Mouse (Mus musculus) hindbrain, postnatal 0 days (tissue): ENCODE data around the gene Hnrnpu. TPM values are rescaled to one million over a fixed set of nuclear protein-coding genes. Genes with fewer than 3 reads are reported as not detected.

Source experiments
- ATAC-seq: fragments of 200-750 bp; cut with Nextera tagmentation; 2 replicates; pipeline ENCODE4 v1.8.0; 2017; ENCODE audit warnings: mild to moderate bottlenecking, moderate TSS enrichment, moderate library complexity
- DNase-seq: peaks from one replicate; pipeline ENCODE4 v3.0.0-alpha.2; 2015; ENCODE audit warnings: low spot score
- H3K27ac ChIP-seq: fragments of 300-500 bp; sonication (generic); 2 replicates; pipeline ENCODE4 v1.5.1; 2014; ENCODE audit warnings: mild to moderate bottlenecking
- H3K27me3 ChIP-seq: fragments of 300-500 bp; sonication (generic); 2 replicates; pipeline ENCODE4 v1.6.1; 2014; ENCODE audit warnings: low read length, mixed read lengths; ENCODE audit not compliant: insufficient read depth
- H3K36me3 ChIP-seq: fragments of 300-500 bp; sonication (generic); 2 replicates; pipeline ENCODE4 v1.6.1; 2014; ENCODE audit warnings: low read length, mixed read lengths; ENCODE audit not compliant: insufficient read depth
- H3K4me1 ChIP-seq: fragments of 300-500 bp; sonication (generic); 2 replicates; pipeline ENCODE4 v1.6.1; 2014; ENCODE audit warnings: antibody characterized with exemption, low read length, mixed read lengths; ENCODE audit not compliant: insufficient read depth
- H3K4me2 ChIP-seq: fragments of 300-500 bp; sonication (generic); 2 replicates; pipeline ENCODE4 v1.6.1; 2014; ENCODE audit warnings: low read depth, mild to moderate bottlenecking, low read length, moderate library complexity, mixed read lengths
- H3K4me3 ChIP-seq: fragments of 300-500 bp; sonication (generic); 2 replicates; pipeline ENCODE4 v1.5.1; 2014; ENCODE audit warnings: low read length
- H3K9ac ChIP-seq: fragments of 300-500 bp; sonication (generic); replicated peaks from 2 replicates; pipeline ENCODE4 v1.6.1; 2014; ENCODE audit warnings: mild to moderate bottlenecking, low read length, moderate library complexity, mixed read lengths
- H3K9me3 ChIP-seq: fragments of 300-500 bp; sonication (generic); 2 replicates; pipeline ENCODE4 v1.6.1; 2016; ENCODE audit warnings: low read length, mixed read lengths
- CTCF ChIP-seq: IDR thresholded peaks from 2 replicates; pipeline ENCODE4 v1.5.1; 2016; ENCODE audit warnings: antibody characterized with exemption, control low read depth, low read depth
- WGBS: fragments of 180-500 bp; shearing (Covaris S2); extraction: QIAGEN DNeasy Blood & Tissue Kit; methylation state at CpG from one replicate; pipeline ENCODE4 v1.1.7; 2014; 5-methylcytosine and 5-hydroxymethylcytosine counted together
- polyA plus RNA-seq: library from polyadenylated mRNA; unstranded; fragments of >200 nt; fragmentation: Nextera tagmentation; extraction: Ambion mirVana; gene quantifications from 2 replicates; pipeline ENCODE4 v1.2.1, GENCODE M21; 2015
- total RNA-seq: library from RNA; depleted of rRNA; stranded (reverse); fragments of >200 nt; gene quantifications from 2 replicates; pipeline ENCODE4 v1.2.3, GENCODE M21; 2014

Gene Hnrnpu
- total and polyA plus RNA-seq, 2 experiments from 2014 or later, result 113 to 185 TPM

GRCm38 (mm10) chr1:178342063-178342462, 4.5 kb upstream of the Hnrnpu start:
- H3K4me2 ChIP-seq, result no peak overlapping the region
- no peaks in the 10 kb centered on the region for H3K27me3 ChIP-seq
- H3K36me3 ChIP-seq, result no peaks in the 10 kb centered on the region
- ATAC-seq, result no peak
- no peak overlapping the region for H3K4me3 ChIP-seq
- H3K27ac ChIP-seq, result no peak overlapping the region
- WGBS, result 83% methylated on average over 1 of the region's 1 CpGs
- no peak for DNase-seq
- no peak overlapping the region for H3K9ac ChIP-seq
- H3K9me3 ChIP-seq, result no peaks in the 10 kb centered on the region
- no peaks in the 10 kb centered on the region for H3K4me1 ChIP-seq
- no peak for TF ChIP-seq CTCF

GRCm38 (mm10) chr1:178341435-178341834, 3.8 kb upstream of the Hnrnpu start:
- no peak for TF ChIP-seq CTCF
- ATAC-seq (no peak), DNase-seq (no peak)
- Histone ChIP-seq H3K27ac (no peak overlapping the region), H3K4me1 (no peaks in the 10 kb centered on the region), H3K9me3 (no peaks in the 10 kb centered on the region), H3K9ac (no peak overlapping the region), H3K27me3 (no peaks in the 10 kb centered on the region), H3K4me2 (no peak overlapping the region), H3K4me3 (no peak overlapping the region), H3K36me3 (no peaks in the 10 kb centered on the region)
- 88% methylated on average over 3 of the region's 3 CpGs for WGBS

- no peaks in the 10 kb centered on the region for H3K36me3 ChIP-seq
- no peaks in the 10 kb centered on the region for H3K9me3 ChIP-seq
- no peak for DNase-seq
- WGBS, result 98% methylated on average over 2 of the region's 2 CpGs
- ATAC-seq, result no peak
- no peak overlapping the region for H3K9ac ChIP-seq
- H3K27ac ChIP-seq, result no peak overlapping the region
- no peak overlapping the region for H3K4me2 ChIP-seq
- no peaks in the 10 kb centered on the region for H3K27me3 ChIP-seq
- no peaks in the 10 kb centered on the region for H3K4me1 ChIP-seq
- H3K4me3 ChIP-seq, result no peak overlapping the region
- TF ChIP-seq CTCF, result no peak
Observed at GRCm38 (mm10) chr1:178340213-178340612, 2.6 kb upstream of the Hnrnpu start.

GRCm38 (mm10) chr1:178338318-178338641, 683 bp upstream of the Hnrnpu start:
- ATAC-seq, result no peak
- Histone ChIP-seq H3K4me3 (peak overlapping the region; percentile 100), H3K9me3 (no peaks in the 10 kb centered on the region), H3K27ac (peak overlapping the region; percentile 100), H3K9ac (peak overlapping the region; percentile 100), H3K27me3 (no peaks in the 10 kb centered on the region), H3K4me1 (peaks cover 5% of the 10 kb centered on the region; the same call in 1 of the 2 replicates), H3K36me3 (0 out of 2 replicates have a peak, but pooled peaks cover 6% of the 10 kb centered on the region), H3K4me2 (peak overlapping the region; percentile 59)
- WGBS, result 3% methylated on average over 6 of the region's 6 CpGs
- DNase-seq, result peak; percentile 43
- no peak for TF ChIP-seq CTCF

GRCm38 (mm10) chr1:178336777-178337481, 668 bp downstream of the Hnrnpu start:
- DNase-seq (peak; percentile 54), ATAC-seq (peak; percentile 68)

GRCm38 (mm10) chr1:178336289-178336775, 1.3 kb downstream of the Hnrnpu start:
- Histone ChIP-seq H3K27ac (peak overlapping the region; percentile 100), H3K9ac (peak overlapping the region; percentile 100), H3K36me3 (peaks cover 24% of the 10 kb centered on the region), H3K4me3 (peak overlapping the region; percentile 100), H3K27me3 (no peaks in the 10 kb centered on the region), H3K4me1 (peaks cover 5% of the 10 kb centered on the region; the same call in 1 of the 2 replicates), H3K4me2 (peak overlapping the region; percentile 91), H3K9me3 (no peaks in the 10 kb centered on the region)
- peak; percentile 97 for DNase-seq
- ATAC-seq, result peak; percentile 93
- 2% methylated on average over 41 of the region's 53 CpGs for WGBS
- TF ChIP-seq CTCF, result no peak

More at GRCm38 (mm10) chr1:178336777-178337481, 668 bp downstream of the Hnrnpu start:
- H3K27ac ChIP-seq, result peak overlapping the region; percentile 100
- peak overlapping the region; percentile 100 for H3K4me3 ChIP-seq
- no peaks in the 10 kb centered on the region for H3K27me3 ChIP-seq
- peak overlapping the region; percentile 91 for H3K4me2 ChIP-seq
- TF ChIP-seq CTCF, result no peak; the same call in 1 of the 2 replicates
- H3K9me3 ChIP-seq, result no peaks in the 10 kb centered on the region
- WGBS, result under 1% methylated on average over 70 of the region's 89 CpGs
- peaks cover 19% of the 10 kb centered on the region for H3K36me3 ChIP-seq
- H3K4me1 ChIP-seq, result peaks cover 5% of the 10 kb centered on the region; the same call in 1 of the 2 replicates
- peak overlapping the region; percentile 100 for H3K9ac ChIP-seq

- TF ChIP-seq CTCF, result no peak
- WGBS, result under 1% methylated on average over 16 of the region's 16 CpGs
- peak; percentile 9 for DNase-seq
- ATAC-seq, result no peak
- Histone ChIP-seq H3K4me1 (peaks cover 5% of the 10 kb centered on the region; the same call in 1 of the 2 replicates), H3K4me2 (peak overlapping the region; percentile 91), H3K9me3 (no peaks in the 10 kb centered on the region), H3K4me3 (peak overlapping the region; percentile 100), H3K36me3 (peaks cover 29% of the 10 kb centered on the region), H3K9ac (peak overlapping the region; percentile 100), H3K27ac (peak overlapping the region; percentile 100; the same call in 1 of the 2 replicates), H3K27me3 (no peaks in the 10 kb centered on the region)
Observed at GRCm38 (mm10) chr1:178335860-178336261, 1.7 kb downstream of the Hnrnpu start.
